Mouse (Mus musculus) heart, postnatal 25 days (tissue): Measurements from ENCODE around the gene Kctd17. TPM values are rescaled to one million over a fixed set of nuclear protein-coding genes. Genes with fewer than 3 reads are reported as not detected.

Source experiments
- DNase-seq: peaks from one replicate; pipeline ENCODE4 v3.0.0; 2022; ENCODE audit warnings: low spot score
- intact Hi-C: fragments of 180-260 bp; cut with DNase I; formaldehyde crosslinking; loops from one replicate; pipeline ENCODE4 v1.15.1; 2025
- total RNA-seq, 2 experiments: library from RNA; stranded (reverse); gene quantifications; 2 replicates each; pipeline ENCODE4 v1.2.3; 2021

Kctd17 gene
- total RNA-seq, 2 experiments from 2014 or later = 35.4 to 37.3 TPM

DNA sequence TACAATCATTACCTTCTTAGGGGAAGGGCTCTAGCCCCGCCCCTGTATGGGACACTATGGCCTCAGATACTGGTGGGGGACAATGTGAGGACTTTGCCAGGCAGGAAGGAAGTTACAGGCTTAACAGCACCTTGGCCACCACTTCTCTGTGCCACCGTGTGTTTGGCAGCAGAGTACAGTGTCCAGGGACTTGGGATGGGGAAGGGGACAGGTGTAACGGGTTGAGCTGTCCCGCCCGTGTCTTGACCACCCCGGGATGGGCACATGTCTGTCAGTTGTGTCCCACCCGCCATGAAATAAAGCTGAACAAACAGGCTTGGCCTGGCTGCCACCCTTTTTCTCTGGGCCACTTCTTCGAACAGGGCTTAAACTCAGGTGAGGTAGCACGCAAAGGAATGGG lies 10.6 kb downstream of the Kctd17 start:
- intact Hi-C loops = loop anchor here (5.0 kb wide), 1 partner anchor 182 kb away; no protein-coding TSS in a partner anchor

DNA sequence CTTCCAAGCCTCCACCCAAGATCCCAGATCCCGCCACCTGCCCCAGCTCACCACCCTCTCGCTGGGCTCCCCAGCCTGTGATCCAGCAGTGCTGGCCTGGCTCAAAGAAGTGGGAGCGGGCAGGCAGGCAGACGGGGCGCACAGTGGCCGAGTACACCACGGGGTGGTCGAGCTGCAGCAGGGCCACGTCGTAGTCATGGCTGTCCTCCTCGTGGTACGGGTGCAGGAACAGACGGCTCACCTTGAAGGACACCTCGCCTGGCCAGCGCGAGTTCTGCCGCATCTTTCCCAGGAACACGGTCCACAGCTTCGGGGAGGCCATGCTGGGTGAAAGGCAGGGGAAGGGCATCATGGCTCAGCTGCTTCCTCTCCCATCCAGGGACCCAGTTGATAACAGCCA lies 13.9 kb downstream of the Kctd17 start:
- intact Hi-C loops = no loop called here
- DNase-seq = no peak

More for the DNA sequence above, 10.6 kb downstream of the Kctd17 start:
- DNase-seq = no peak

DNA sequence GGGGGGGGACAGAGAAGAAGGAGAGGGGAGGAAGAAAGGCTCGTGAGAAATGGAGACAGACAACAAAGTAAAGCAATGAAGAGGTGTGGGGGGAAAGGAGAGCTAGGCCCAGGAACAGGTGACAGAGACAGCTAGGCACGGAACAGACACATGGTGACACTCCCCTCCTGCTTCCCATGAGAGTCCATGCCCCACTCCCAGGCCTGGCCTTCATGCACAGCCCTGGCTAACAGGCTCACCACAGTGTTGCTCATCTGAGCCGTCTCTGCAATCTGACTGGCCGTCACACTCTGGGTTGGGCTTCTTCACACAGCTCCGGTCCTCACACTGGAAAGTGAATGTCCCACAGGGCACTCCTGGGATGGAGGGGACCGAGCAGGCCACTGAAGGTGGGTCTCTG lies 15.5 kb downstream of the Kctd17 start:
- DNase-seq = no peak
- intact Hi-C loops = no loop called here

DNA sequence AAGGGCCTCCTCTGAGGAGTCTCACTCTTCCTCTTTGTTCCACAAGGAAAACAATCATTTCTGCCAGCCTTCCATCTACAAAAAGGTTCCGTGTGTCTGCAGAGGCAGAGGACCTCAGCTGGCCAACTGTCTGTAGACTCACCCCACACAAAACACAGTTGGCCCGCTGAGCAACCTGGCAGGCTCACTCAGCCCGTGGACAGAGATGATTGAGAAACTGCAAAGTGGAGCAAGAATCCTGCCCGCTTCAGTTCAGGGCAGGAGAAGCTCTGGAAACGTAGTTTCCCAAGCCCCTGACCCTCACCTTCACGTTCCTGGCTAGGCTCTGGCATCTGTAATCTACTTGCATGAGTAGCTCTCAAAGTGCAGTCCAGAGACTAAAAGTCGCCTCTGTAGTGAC lies 18.8 kb downstream of the Kctd17 start:
- no peak for DNase-seq
- intact Hi-C loops = no loop called here

DNA sequence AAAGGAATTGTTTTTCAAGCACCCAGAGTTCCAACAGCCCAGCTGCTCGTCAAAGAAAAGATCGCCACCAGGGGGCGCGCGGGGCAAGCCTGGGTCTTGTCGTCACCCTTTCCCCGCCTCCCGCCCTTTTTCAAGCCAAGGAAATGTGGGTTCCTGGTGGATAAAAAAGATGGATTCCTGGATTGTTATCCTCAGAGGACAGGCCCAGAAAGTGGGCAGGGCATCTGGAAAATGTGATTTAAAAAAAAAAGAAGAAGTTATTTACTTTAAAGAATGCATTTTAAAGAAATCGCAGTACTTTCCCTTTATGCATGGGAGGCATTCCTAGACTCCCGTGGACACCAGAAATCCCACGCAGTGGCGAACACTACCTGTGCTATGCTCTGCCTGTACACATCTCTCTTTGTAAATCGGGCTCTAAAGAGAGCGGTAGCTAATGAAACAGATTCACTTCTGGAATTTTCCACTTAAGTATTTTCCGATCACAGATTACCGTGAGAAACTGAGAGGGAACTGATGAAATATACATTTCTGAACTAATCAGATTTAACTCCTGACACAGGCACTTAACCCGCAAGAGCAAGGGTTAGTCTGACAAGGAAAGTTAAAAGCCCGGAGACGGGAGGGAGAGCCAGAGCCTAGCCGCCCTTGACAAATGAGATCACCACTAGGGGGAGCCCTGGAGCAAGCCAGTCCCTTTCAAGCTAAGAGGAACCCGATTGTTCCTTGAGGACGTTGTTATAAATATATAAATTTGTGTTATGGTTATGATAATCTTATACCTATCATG lies 19.6 kb downstream of the Kctd17 start:
- intact Hi-C loops = loop anchor here (2.0 kb wide), 2 partner anchors 67 to 135 kb away; no protein-coding TSS in a partner anchor
- peak; percentile 82 for DNase-seq

DNA sequence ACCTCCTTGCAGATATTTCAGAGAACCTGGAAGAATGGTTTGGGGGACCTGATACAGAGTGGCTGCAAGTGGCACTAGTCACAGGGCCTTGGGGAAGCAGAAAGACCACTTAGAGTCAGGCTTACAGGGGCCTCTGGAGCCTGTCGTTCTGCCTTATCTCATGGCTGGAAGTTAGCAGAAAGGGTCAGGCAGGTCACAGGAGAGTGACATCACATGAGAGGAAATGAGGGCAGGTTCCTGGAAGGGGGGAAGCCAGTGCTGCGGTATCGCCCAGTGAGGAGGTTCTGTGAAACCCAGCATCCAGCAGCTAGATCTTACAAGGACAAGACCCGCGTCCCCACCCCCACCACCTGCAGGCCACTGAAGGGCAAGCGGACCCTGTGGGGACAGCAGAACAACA lies 20.8 kb downstream of the Kctd17 start:
- DNase-seq = no peak

DNA sequence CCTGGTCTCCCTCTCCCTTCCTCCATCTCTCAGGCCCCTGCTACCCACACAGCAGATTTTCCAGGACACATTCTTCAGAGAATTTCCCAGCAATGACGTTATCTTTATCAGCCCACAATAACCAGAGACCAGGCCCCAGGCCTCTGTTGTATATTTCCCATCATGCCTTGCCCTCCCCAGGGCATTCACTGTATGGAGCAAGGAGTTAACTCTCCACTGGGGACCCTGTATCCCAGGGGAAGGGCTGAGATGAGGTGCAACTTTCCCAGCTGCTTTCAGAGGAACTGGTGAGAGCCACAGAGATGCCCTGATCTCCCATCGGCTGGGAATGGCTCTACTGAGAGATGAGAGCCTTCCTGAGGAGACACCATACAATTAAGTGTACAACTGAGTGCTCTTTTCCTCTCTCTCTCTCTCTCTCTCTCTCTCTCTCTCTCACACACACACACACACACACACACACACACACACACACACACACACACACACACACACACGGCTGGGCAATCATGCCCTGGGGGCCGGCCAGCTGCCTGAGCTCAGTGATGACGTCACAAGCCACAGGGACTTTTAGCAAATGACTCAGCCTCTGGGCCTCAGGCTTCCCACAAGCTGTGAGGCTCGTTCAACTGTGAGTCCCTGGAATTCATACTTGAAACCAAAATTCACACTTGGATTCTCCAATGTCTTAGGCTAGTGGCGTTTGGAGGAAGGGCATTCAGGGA lies 21.5 kb downstream of the Kctd17 start:
- DNase-seq = peak; percentile 55
- intact Hi-C loops = loop anchor here (2.0 kb wide), 2 partner anchors 65 to 133 kb away; no protein-coding TSS in a partner anchor

More for the DNA sequence above, 20.8 kb downstream of the Kctd17 start:
- intact Hi-C loops = loop anchor here (2.0 kb wide), 2 partner anchors 66 to 134 kb away; no protein-coding TSS in a partner anchor

DNA sequence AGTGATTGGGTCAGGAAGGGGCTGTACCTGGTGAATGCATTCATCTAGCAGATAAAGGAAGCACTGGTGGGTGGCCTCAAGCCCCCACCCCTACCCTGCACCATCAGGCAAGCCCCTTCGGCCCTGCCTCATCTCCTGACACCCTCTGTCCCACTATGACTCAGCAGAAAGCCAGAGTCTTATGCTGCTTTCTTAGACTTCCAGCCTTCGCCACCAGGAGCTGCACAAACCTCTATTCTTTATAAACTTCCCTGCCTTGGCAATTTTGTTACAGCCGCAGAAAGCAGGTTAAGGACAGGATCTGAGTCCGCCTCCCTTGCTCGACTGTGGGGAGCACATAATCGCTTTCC lies 22.0 kb downstream of the Kctd17 start:
- no peak for DNase-seq
- intact Hi-C loops = no loop called here

DNA sequence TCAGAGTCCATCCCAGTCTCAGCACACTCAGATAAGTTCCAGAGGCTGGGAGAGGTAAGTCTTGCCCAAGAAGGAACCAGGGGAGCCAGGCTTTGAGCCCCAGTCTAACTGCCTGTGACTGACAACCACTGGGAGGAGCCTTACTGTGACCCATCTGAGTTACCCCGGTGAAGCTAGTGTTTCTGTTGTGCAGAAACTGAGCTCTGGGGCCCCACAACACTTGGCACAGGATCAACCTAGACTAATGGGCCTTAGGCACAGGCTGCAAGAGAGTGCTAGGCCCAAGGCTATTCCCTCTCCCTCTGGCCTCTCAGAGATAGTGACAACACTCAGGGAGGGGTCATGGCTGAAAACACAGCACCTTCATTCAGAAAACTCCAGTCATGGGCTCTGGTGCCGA lies 22.8 kb downstream of the Kctd17 start:
- no peak for DNase-seq
- intact Hi-C loops = no loop called here

DNA sequence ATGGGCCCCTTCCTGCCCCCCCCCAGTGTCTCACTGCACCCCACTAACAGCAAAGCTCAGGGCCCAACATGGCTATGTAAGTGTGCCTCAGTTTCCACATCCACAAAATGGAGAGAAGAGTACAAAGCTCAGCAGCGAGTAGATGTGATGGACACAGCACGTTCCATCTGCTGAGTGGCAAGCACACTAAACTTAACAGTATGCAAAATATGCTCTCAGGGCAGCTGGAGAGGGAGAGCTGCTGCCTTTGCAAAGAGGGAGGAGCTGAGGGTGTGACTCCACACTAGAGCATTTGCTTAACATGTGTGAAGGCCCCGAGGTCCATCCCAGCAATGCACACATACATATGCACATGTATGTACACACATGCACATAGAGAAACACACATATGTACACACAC lies 24.6 kb downstream of the Kctd17 start:
- intact Hi-C loops = no loop called here

DNA sequence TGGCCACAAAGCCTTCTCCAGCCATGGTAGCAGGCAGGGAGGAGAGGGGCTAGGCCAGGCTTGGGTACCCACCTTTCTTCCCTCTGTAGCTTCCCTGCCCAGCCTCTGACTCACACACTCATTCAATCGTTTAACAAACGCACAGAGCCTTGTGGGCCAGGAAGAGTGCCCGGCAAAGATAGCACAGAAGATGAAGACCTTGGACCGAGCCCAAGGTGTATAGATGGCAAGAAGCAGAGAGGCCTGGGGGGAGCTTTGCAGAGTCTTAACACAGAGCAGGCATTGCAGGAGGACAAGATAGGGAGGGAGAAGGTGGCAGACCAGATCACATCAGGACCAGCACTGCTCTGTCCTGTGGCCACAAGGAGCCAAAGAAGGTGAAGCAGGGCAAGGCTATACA lies 26.8 kb downstream of the Kctd17 start:
- intact Hi-C loops = no loop called here
- DNase-seq = no peak

More for the DNA sequence above, 24.6 kb downstream of the Kctd17 start:
- DNase-seq = no peak

DNA sequence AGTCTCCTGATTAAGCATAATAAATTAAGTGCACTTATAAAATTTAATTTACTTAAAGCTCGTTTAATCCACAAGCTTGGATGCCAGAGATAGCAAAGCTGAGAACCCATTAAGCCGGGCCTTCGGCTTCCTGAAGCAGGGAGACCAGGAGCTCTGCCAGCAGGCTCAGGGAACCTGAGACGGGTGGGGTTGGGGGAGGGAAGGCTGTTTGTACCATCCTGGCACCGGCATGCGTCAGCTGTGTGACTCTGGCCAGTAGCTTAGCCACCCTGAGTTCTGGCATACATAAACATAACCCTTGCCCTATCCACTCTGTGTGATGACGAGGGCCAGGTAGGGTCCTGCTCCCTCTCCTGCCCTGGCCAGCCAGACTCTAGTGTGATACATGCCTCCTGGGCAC lies 27.7 kb downstream of the Kctd17 start:
- no peak for DNase-seq
- intact Hi-C loops = no loop called here

DNA sequence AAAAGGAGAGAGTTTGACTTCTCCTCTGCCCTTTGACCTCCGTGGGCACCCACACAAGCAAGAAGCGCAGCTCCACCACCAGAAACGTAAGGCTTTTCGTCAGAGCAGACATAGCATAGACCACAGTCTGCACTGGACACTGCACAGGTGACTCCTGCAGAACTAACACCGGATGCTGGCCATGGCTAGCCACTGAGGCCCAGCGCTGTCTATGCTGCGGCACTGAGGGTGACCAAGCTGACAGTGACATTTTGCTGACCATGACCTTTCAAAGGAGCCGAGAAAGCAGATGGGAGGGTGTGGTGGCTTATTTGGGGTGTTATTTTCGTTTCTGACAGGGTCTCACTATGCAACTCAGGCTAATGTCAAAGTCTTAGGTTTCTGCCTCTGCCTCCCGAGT lies 28.8 kb downstream of the Kctd17 start:
- intact Hi-C loops = no loop called here
- DNase-seq = no peak

DNA sequence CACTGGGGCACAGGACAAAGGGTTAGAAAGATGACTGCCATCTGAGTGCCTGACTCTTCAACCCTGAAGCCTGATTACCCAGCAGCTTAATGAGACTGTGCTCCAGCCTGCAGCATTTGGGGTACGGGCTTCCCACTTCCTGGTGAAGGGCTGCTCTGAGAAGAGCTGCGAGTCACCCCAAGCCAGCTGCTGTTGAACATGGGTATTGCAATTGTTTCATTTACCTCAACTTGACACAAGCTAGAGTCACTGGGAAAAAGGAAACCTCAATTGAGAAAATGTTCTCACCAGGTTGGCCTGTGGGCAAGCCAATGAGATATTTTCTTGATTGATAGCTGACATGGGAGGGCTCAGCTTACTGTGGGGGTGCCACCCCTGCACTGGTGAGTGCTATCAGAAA lies 34.6 kb downstream of the Kctd17 start:
- DNase-seq = no peak
- intact Hi-C loops = no loop called here

DNA sequence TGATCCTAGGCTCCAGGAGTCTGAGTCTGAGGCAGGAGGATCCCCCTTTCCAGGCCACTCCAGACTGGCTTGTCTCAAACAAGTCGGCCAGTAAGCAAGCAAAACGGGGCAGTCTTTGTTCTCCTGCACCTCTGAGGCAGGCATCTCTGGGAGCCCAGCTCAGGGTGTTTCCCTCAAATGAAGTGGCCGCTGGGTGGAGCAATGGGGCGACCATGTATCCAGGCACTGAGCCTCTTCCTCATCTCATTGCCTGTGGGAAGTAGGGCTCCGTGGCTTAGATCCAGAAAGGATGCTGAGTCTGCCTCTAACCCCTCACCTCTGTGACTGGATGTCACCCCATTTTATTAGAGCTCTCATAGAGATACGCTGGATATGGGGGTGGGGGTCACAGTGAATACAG lies 38.4 kb downstream of the Kctd17 start:
- intact Hi-C loops = no loop called here
- no peak for DNase-seq

DNA sequence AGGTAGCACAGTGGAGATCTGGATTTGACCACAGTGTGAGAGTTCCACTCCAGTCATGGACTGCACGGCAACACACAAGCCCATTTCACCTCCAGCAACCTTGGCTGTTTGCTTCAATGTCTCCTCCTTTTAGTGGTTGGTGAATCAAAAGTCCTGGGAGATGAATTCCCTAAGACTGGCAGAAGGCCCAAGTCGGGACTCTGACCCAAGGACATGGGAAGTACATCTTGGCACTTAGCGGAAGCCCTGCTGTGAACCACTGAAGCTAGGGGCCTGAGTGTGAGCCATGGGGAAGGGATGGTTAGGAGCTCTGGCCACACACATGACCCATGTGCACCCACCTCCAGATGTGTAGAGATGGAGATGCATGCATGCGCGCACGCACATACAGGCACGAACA lies 39.2 kb downstream of the Kctd17 start:
- DNase-seq = no peak
- intact Hi-C loops = no loop called here

DNA sequence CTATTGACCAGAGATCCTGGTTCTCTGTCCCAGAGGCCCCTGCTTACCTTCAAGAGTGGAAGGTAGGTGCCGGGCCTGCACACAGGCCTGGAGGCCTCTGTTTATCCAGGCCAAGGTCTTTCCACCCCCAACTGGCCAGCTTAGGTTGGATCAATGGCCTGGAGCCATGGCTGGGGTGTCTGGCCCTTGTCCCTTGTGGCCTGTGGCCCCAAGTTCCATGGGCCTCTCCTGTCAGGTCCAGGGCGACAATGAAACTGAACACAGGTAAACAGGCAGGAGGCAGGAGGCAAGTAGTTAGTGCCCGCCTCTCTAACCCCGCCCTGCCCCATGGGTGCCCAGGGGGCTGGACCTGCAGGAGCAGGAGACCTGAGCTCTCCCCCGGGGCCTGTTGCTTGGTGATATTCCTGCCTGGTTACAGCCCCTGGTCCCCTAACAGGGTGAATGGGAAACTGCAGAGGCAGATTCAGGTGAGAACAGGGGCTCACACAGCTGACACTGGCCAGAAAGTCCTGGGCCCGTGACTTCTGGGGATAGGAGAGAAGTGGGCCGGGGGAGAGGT lies 40.1 kb downstream of the Kctd17 start, which contains the start of gene Tmprss6:
Tmprss6 (minus strand) TSS at position 256 of the 559 bp plus-strand sequence.
- DNase-seq = no peak
- intact Hi-C loops = no loop called here

DNA sequence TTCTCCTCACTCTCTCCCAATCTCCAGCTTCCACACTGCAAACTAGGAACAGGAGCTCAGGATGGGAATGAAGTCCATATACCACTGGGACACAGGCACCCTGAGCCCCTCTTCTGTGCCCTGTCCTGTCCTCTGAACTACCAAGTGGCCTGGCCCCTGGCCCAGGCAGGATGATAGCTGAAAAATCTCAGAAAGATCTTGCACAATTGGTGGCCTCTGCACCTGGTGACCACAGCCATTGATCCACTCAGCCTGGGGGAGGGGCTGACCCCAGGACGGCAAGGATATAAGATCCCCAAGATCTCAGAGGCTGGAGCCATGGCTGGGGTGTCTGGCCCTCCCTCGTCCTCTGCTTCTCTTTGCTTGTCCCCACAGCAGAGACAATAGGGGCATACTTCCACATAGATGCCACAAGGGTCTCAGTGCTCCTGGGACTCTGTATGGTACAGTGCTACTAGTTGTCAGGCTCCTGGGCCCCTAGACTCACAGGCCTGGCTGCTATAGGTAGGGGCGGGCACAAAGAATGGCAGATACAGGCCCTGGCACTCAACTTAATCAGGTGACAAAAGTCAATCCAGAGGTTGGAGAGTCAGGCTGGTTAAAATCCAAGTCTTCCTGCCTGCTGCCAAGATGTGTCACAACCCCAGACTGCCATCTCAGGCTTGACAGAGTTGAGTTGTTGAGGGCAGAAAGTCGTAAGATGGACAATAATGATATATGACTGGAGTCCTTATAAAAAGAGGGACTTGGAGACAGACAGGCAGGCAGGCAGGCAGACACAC lies 42.3 kb downstream of the Kctd17 start:
- DNase-seq = no peak
- intact Hi-C loops = no loop called here

DNA sequence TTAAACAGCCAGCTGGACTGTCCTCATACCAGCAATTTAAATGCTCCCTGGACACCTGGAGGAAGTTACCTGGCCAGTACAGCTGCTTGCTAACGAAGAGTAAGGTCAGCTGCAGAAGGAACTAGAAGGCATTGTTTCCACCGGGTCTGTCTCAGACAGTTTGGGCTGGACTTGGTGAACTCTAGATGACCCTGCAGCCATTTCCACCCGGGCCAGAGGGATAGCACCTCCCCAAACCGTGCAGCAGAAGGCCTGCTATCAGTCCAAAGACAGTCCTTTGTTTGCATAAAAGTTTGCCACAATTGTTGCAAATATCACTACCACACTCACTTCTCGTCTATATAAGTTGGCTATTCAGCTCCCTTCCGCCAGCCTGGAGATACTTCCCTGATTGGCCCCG lies 43.5 kb downstream of the Kctd17 start:
- no peak for DNase-seq
- intact Hi-C loops = no loop called here

DNA sequence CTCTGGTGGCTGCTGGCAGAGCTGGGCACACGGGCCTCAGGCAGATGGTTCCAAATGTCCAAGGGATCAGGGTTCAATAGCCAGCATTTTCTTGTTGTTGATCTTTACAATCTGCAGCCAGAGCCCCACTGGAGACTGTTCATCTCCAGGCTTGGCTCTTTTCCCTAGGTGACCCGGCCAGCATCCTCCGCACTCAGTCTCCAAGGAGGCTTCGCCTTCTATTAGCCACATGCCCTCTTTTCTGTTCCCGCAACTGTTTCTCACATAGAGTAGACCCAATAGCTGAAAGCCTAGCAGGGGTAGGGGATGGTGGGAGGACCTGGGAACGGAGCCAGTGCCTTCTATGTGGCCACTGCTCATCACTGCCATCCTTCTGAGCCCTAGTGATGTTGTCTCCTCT lies 45.1 kb downstream of the Kctd17 start:
- intact Hi-C loops = no loop called here
- no peak for DNase-seq
